Mouse (Mus musculus) kidney, postnatal 36 days (tissue): ENCODE results near the gene Plin4.
A peak's percentile ranks its signal among the peaks of the same experiment; 100 is the strongest.

Source experiments
- DNase-seq, 2 experiments: peaks; one replicate each; pipeline ENCODE4 v3.0.0; 2021 to 2022; ENCODE audit warnings: mixed read lengths in 2 of 2

Gene Plin4

DNA sequence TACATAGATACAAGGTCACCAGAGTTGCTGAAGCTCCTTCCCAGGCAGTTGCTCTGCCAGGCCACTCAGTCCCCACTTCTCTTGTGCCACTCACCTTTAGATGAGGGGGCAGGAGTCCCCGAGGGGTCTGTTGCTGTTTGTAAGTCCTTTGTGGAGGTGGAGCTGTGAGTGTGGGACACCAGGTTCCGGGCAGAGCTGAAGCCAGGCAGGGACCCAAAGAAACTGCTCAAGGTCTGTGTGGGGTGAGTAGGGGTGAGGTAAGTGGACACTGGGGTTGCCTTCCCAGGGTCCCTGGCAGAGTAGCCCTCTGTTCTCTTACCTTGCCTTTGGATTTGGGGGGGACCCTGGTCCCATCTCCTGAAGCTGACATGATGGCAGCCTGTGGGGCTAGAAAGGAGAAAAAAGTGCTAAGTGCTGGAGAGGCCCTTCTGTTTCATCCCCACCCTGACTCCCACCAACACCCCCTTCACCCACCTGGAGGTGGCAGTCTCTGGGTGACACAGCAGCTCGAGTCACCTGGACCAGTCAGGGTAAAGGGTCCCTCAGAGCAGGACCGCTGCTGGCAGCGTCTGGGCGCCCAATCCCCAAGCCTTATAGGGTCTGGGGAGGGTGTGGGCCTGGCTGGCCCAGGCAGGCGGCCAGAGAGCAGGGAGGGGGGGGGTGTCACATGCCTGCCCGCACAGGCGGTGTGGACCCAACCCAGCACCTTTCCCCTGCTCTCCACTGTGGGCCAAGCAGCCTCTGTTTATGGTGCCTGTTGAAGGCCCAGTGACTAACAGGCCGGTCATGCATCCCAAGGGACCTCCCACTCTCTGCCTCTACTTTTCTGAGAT lies at the start of gene Plin4:
Gene Plin4 (minus strand): TSS at position 585 of the 833 bp plus-strand sequence.
- DNase-seq: no peak

- peak; percentile 42 to 67 for DNase-seq
Measured at GRCm38 (mm10) chr17:56153643-56154042, 44.0 kb upstream of the Plin4 start.

GRCm38 (mm10) chr17:56149897-56150296 lies 40.3 kb upstream of the Plin4 start:
- DNase-seq: no peak

DNA sequence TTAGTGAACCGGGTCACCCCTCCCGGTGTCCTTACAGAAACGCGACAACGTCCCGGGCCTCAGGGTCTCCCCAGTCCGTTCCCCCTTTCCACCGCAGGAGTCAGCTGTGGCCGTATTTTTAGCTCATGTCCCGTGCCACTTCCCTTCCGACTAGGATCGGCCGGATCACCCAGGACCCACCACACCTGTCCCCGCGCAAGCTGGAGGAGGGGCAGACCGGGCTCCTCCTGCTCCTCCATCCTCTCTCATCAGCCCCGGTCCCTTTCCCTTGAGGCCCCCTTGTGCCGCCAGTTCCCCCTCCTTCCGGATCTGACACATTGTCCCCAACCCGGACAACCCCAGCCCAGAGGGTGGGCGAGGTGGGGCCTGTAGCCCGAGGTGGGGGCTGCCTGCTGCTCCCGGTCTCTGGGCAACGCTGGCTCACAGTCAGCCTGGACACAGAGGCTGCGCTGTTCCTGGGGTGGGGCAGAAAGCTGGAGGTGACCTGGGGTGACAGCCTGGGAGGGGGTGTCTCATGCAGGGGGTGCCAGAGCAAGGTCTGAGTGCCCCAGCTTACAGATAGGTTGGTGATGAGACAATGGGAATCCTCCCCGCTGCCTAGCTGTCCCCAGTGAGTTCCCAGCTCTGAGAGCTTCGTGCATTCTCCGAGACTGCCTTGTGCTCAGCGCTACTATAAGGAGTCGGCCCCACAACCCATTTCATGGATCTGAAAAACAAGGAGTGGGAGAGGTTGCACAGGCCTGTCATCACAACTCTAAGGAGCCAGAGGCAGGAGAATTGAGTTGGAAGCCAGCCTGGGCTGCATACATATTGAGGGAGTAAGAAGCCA lies 39.4 kb upstream of the Plin4 start:
- no peak for DNase-seq

DNA sequence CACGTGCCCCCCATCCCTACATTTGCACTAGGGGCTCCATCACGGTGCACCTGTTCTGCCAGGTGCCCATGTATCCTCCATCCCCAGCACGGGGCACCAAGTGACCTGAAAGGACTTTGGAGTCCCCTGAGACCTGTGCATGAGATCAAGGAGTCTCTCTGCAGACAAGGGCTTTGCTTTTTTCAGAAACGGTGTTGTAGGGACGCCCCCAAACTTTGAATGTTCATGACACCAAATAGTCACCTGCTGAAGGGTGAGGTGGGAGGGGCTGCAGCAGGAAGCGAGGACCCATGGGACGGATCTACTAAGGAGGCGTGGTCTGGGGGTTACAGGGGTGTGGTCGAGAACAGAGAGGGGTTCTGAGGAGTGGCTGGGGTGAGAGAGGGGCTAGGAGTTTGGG lies 38.7 kb upstream of the Plin4 start:
- no peak for DNase-seq

- no peak for DNase-seq
Measured at GRCm38 (mm10) chr17:56147420-56147819, 37.8 kb upstream of the Plin4 start.

DNA sequence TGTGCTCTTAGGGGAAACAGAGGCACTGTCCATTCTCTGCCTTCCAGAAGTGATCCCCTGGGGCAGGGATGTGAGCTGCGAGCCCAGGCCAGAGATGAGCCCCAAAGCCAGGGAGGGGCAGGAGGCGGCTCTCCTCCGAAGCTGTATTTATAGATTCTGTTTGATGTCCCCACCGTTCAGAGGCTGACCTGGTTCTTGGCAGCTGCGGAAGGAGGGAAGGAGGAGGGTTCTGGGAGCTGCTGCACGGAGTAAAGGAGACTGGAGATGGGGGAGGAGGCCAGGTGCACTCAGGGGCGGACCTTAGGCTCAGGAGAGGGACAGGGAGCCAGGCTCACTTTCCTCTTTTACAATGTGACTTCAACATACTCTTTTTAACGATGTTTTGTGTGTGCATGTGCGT lies 36.5 kb upstream of the Plin4 start:
- no peak for DNase-seq

DNA sequence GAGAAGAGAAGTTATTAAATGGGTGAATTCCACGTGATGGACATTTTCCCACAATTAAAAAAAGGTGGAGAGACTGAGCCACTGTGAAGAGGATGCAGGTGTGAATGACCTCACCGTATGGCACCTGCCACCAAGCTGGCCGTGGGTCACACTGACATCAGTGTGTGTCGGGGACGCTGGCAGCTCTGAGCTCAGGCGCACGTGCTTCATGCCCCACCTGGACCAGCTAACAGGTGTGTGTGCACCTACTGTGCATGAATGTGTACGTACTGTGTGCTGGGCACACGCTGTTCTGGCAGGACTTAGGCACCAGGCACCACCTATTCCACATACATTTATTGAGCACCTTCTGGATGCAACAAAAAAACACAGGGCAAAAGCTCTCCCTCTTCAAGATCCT lies 34.9 kb upstream of the Plin4 start:
- no peak for DNase-seq

- DNase-seq: peak in 1 of 2 experiments; percentile 51
Measured at GRCm38 (mm10) chr17:56141702-56142605, 32.4 kb upstream of the Plin4 start.

DNA sequence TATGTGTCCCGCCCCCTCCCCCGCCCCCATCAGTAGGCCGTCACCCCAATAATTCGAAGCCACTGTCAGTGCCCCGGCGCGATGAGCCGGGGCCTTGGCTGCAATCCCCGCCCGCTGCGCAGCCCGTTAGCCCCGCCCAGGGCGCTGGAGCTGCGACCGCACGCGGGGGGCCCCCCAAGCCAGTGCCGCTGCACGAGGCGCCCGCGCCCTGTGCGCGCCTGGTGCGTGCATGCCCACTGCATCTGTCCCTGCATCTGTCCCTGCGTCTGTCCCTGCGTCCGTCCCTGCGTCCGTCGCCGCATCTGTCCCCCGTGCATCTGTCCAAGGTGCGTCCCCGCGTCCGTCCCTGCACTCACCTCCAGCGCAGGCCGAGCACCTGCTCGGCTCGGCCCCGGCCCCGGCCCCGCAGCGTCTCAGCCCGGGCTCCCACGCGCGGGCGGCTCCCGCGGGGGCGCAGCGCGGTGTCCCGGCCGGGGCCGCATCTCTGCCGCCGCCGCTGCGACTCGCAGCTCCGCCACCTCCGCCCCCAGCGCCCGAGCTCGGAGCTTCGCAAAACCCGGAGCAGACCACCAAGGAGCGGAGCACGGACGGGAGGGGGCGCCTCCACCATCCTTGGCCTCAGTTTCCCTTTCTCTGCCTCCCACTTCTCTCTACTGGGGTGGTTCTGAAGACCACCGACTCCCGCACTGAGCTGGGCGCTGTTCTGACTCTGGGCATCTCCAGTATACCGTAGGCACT lies 30.4 kb upstream of the Plin4 start, which contains the start of gene Sema6b:
Gene Sema6b (minus strand): TSS at position 486 of the 738 bp plus-strand sequence.
- peak in 1 of 2 experiments; percentile 72 for DNase-seq

GRCm38 (mm10) chr17:56139355-56139754 lies 29.8 kb upstream of the Plin4 start:
- no peak for DNase-seq

DNA sequence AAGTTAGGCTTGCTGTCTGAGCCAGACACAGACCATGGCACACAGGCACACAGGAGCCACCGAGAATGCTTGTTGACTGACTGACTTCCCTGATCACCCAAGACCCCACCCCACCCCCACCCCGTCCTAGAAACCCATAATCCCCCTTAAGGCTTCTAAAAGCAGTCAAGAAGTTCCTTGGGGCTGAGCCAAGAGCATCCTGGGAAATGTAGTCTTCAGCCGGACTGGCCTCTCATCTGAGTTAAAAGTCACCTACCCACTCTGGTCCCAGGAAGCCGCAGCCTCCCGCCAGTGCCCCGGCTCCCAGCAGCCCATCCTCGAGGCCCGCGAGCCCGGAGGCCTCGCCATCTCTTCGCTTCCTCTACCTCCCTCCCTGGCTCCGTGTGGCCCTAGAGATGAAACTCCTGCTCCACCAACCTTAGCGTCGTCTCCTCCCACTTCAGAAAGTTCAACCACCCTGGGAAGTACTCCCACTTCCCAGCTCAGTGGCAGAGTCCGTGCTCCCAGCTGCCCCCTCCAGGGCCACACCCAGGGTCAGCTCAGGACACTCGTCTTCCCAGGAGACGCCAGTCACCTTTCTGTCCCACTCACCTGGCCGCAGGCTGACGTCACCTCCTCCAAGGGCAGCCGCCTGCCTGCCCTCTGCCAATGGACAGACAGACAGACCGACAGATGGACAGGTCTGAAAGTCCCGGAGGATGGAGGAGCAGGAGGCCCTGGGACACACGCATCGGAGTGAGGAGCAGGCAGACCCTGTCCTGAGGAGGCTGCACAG lies 28.4 kb upstream of the Plin4 start:
- DNase-seq: peak in 1 of 2 experiments; percentile 44

DNA sequence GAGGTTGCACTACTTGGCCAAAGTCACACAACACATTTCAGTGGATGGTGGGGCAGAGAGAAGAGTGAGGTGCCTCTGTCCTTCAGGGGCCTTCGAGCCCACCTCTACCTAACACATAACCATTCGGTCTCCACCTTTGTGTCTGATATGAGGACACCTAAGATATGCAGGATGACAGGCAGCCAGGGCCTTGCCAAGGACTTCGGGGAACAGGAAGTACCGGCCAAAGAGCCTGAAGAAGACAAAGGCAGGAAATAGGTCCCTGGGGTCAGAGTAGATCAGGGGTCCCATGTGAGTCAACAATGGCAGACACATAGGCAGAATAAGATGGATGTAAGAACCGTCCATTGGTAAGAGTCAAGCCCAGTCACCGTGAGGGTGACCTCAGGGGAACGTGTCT lies 27.0 kb upstream of the Plin4 start:
- no peak for DNase-seq

DNA sequence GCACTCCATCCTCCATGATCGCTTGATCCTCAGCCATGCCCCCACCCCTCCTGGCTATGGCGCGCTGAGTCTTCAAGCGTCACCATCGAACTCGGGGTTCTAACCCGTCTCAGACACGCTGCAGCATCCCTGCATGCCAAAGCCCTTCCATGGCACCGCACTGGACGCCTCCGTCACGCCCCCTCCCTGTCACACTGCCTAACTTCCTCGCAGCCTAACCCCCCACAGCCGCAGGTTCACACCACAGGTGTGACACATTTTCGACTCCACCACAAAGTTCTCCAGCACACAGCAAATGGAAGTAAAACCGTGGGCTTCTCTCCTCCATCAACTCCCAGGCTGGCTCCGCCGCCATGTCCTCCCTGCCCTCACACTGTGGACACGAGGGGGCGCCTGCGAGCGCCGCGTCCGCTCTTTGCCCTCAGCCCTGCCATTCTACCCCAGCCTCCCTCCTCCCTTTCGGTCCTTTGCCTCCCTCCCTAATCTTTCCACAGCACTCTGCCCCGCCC lies 24.9 kb upstream of the Plin4 start:
- peak; percentile 60 to 90 for DNase-seq

- peak; percentile 86 to 87 for DNase-seq
Measured at GRCm38 (mm10) chr17:56133457-56134363, 24.1 kb upstream of the Plin4 start.

- DNase-seq: peak; percentile 62 to 83
Measured at GRCm38 (mm10) chr17:56132661-56133060, 23.1 kb upstream of the Plin4 start.

GRCm38 (mm10) chr17:56131814-56132213 lies 22.2 kb upstream of the Plin4 start:
- peak; percentile 61 to 90 for DNase-seq

DNA sequence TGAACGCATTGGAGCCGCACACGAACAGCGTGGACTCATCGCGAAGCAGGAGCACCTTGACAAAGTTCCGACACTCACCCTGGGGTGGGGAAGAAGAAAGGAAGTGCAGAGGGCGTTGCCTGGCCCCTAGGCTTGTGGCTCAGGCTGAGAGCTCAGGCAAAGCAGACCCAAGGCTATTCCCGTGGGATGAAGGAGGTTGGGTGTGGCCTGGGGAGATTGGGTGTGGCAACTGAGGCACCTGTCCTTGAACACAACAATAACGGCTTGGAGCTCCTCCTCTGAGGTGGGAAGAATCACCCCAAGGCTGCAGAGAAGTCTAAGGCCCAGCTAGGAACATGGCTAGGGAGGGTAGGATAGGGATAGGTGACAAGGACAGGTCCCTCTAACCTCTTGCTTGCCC lies 21.5 kb upstream of the Plin4 start:
- no peak for DNase-seq

DNA sequence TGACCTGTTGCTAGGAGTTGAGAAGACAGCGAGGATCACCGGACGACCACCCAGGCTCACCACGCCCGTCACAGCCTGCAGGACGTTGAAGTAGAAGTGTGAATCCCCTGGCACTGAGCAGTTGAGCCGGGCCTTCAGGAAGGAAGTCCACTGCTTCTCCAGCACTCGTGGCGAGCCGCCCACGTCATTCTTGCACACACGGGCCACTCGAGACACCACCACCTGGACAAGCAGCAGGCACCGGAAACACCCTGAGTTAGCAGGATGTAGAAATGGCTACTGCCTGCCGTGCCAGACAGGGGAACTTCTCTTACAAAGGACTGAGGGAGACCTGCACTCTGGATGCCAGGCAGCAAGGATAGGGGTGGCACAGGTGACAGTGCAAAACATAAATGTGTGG lies 18.6 kb upstream of the Plin4 start:
- DNase-seq: no peak

- DNase-seq: no peak
Measured at GRCm38 (mm10) chr17:56126175-56126574, 16.6 kb upstream of the Plin4 start.
